Mouse (Mus musculus): ENCODE results near the gene Mcm7.
A peak's percentile ranks its signal among the peaks of the same experiment; 100 is the strongest.

GRCm38 (mm10) chr5:138116255-138117198, 55.7 kb downstream of the Mcm7 start, which contains the start of gene Zscan21:
- TF ChIP-seq MYOD1 (IDR thresholded peaks at IDR 0.05; ENCODE audit: control insufficient read depth in 1 of 3, insufficient read length in 2 of 3, low read depth in 2 of 3): no peak
- TF ChIP-seq MAX (IDR thresholded peaks at IDR 0.05; ENCODE audit: low read depth): no peak
- peak; percentile 91 for TF ChIP-seq POLR2A (IDR thresholded peaks at IDR 0.05; ENCODE audit: insufficient read length, low read depth)
- TF ChIP-seq TCF12 (IDR thresholded peaks at IDR 0.05; ENCODE audit: insufficient read depth, poor library complexity, severe bottlenecking): no peak
- peak in 1 of 3 experiments; percentile 18 for TF ChIP-seq MYOG (IDR thresholded peaks at IDR 0.05; ENCODE audit: control insufficient read depth in 1 of 3, insufficient read depth in 1 of 3, insufficient read length in 2 of 3, low read depth in 2 of 3)
- no peak for TF ChIP-seq E2F4 (IDR thresholded peaks at IDR 0.05; ENCODE audit: insufficient read depth)
- no peak for TF ChIP-seq CEBPB (IDR thresholded peaks at IDR 0.05; ENCODE audit: insufficient read depth, poor library complexity, severe bottlenecking)
- TF ChIP-seq POLR2AphosphoS2 (IDR thresholded peaks at IDR 0.05; ENCODE audit: insufficient read length, low read depth): peak; percentile 94
- no peak for TF ChIP-seq USF1 (IDR thresholded peaks at IDR 0.05; ENCODE audit: low read depth)

Measured in myocyte (in vitro differentiated cells).